Mouse (Mus musculus) forebrain, embryonic 12.5 days (tissue): ENCODE data around the gene Mon1a. TPM values are rescaled to one million over a fixed set of nuclear protein-coding genes. Genes with fewer than 3 reads are reported as not detected.

Source experiments
- ATAC-seq: fragments of 200-750 bp; cut with Nextera tagmentation; 2 replicates; pipeline ENCODE4 v1.8.0; 2017; ENCODE audit warnings: moderate TSS enrichment; ENCODE audit not compliant: low FRiP score
- H3K27ac ChIP-seq: fragments of 300-500 bp; sonication (generic); 2 replicates; pipeline ENCODE4 v1.5.1; 2016; ENCODE audit warnings: mild to moderate bottlenecking
- H3K27me3 ChIP-seq: fragments of 300-500 bp; sonication (generic); 2 replicates; pipeline ENCODE4 v1.6.1; 2016; ENCODE audit warnings: mild to moderate bottlenecking
- H3K36me3 ChIP-seq: fragments of 300-500 bp; sonication (generic); replicated peaks from 2 replicates; pipeline ENCODE4 v1.6.1; 2016; ENCODE audit warnings: mild to moderate bottlenecking
- H3K4me1 ChIP-seq: fragments of 300-500 bp; sonication (generic); 2 replicates; pipeline ENCODE4 v1.6.1; 2016
- H3K4me2 ChIP-seq: fragments of 300-500 bp; sonication (generic); 2 replicates; pipeline ENCODE4 v1.6.1; 2016; ENCODE audit warnings: mild to moderate bottlenecking, moderate library complexity
- H3K4me3 ChIP-seq: fragments of 300-500 bp; sonication (generic); replicated peaks from 2 replicates; pipeline ENCODE4 v1.5.1; 2016; ENCODE audit warnings: mild to moderate bottlenecking
- H3K9ac ChIP-seq: fragments of 300-500 bp; sonication (generic); 2 replicates; pipeline ENCODE4 v1.6.1; 2016; ENCODE audit warnings: mild to moderate bottlenecking
- H3K9me3 ChIP-seq: fragments of 300-500 bp; sonication (generic); 2 replicates; pipeline ENCODE4 v1.6.1; 2016
- WGBS: fragments of 180-500 bp; shearing (Covaris S2); methylation state at CpG from one replicate; pipeline ENCODE4 v1.1.7; 2016; 5-methylcytosine and 5-hydroxymethylcytosine counted together
- polyA plus RNA-seq: library from polyadenylated mRNA; unstranded; fragments of >200 nt; fragmentation: Nextera tagmentation; extraction: Ambion mirVana; gene quantifications from 2 replicates; pipeline ENCODE4 v1.2.1, GENCODE M21; 2016

Mon1a gene
- polyA plus RNA-seq, 1 experiment from 2014 or later = 16.0 TPM

DNA sequence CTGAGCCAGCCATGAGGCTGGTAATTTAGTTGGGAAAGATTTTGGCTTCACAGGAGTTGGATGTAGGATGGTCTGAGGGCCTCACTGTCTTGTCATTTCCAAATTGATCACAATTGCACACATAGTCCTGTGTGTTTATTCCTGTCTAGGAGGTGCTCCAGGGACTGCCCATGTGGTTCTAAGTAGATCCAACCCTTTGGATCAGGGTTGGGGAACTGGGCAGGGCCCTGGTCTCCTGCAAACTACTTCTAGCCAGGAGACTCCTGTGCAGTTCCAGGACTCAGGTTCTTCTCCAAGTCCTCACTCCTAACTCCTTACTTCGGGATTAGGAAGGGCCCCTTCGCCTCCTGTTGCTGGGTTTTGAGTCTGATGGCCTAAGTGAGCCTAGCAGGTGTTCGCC, 47.4 kb downstream of the Mon1a start, which contains the start of gene Camkv:
Gene Camkv, plus strand, starts transcription at position 301 of the 400 bp plus-strand sequence.
- H3K4me3 ChIP-seq = peak within 1 kb of the TSS; percentile 46
- H3K4me1 ChIP-seq = peaks cover 37% of the 10 kb centered on the region
- H3K27me3 ChIP-seq = peaks cover 15% of the 10 kb centered on the region; the same call in 1 of the 2 replicates
- peak; percentile 12; the same call in 1 of the 2 replicates for ATAC-seq
- no peaks in the 10 kb centered on the region for H3K9me3 ChIP-seq
- no peak within 1 kb of the TSS for H3K27ac ChIP-seq
- H3K4me2 ChIP-seq = peak within 1 kb of the TSS; percentile 81
- 5% methylated on average over 3 of the region's 3 CpGs for WGBS
- H3K9ac ChIP-seq = peak within 1 kb of the TSS; percentile 66
- no peaks in the 10 kb centered on the region for H3K36me3 ChIP-seq

GRCm38 (mm10) chr9:107935790-107936214, 47.9 kb downstream of the Mon1a start:
- Histone ChIP-seq H3K27ac (no peak overlapping the region), H3K4me2 (peak overlapping the region; percentile 81), H3K27me3 (peaks cover 15% of the 10 kb centered on the region; the same call in 1 of the 2 replicates)

DNA sequence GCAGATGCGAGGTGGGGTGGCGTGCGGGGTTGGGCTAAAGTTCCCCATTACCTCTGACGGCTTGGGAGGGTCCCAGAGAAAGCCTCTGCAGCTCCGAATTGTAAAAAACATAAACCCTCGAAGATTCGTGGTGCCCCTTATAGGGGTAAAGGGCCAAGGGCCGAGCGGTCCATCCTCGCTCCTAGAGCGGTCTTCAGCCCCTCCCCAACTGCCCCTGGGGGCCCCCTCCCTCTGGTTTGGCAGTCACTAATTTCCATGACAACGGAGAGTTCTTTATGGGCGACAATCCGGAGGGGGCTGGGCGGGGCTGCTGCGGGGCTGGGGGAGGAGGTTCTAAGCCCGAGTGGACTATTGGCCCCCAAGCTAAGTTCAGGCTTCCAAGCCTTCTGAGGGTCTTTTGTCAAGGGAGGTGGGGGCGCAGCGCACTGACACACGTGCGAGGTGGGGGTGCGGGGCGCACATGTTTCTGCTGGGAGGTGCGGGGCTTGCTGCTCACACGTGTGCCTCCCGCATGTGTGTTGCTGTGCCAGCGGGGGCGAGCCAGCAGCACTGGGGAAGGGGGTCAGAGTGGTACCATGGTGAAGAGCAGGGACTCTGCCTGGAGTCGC, 48.4 kb downstream of the Mon1a start:
- H3K4me1 ChIP-seq = peaks cover 37% of the 10 kb centered on the region
- peak overlapping the region; percentile 46 for H3K4me3 ChIP-seq
- no peaks in the 10 kb centered on the region for H3K9me3 ChIP-seq
- no peak overlapping the region for H3K27ac ChIP-seq
- H3K9ac ChIP-seq = peak overlapping the region; percentile 66
- peak; percentile 72 for ATAC-seq
- under 1% methylated on average over 29 of the region's 29 CpGs for WGBS
- no peaks in the 10 kb centered on the region for H3K36me3 ChIP-seq
- peaks cover 15% of the 10 kb centered on the region; the same call in 1 of the 2 replicates for H3K27me3 ChIP-seq
- H3K4me2 ChIP-seq = peak overlapping the region; percentile 81

More at GRCm38 (mm10) chr9:107935790-107936214, 47.9 kb downstream of the Mon1a start:
- peak; percentile 61 for ATAC-seq
- Histone ChIP-seq H3K36me3 (no peaks in the 10 kb centered on the region), H3K9me3 (no peaks in the 10 kb centered on the region), H3K9ac (peak overlapping the region; percentile 66), H3K4me3 (peak overlapping the region; percentile 46), H3K4me1 (peaks cover 37% of the 10 kb centered on the region)
- 1% methylated on average over 41 of the region's 41 CpGs for WGBS

GRCm38 (mm10) chr9:107936831-107937230, 48.9 kb downstream of the Mon1a start:
- Histone ChIP-seq H3K9me3 (no peaks in the 10 kb centered on the region), H3K4me1 (peaks cover 37% of the 10 kb centered on the region), H3K4me3 (peak overlapping the region; percentile 46), H3K4me2 (peak overlapping the region; percentile 81), H3K27me3 (peaks cover 15% of the 10 kb centered on the region; the same call in 1 of the 2 replicates), H3K9ac (peak overlapping the region; percentile 66; the same call in 1 of the 2 replicates), H3K27ac (no peak overlapping the region), H3K36me3 (no peaks in the 10 kb centered on the region)
- no peak for ATAC-seq
- 4% methylated on average over 3 of the region's 3 CpGs for WGBS

DNA sequence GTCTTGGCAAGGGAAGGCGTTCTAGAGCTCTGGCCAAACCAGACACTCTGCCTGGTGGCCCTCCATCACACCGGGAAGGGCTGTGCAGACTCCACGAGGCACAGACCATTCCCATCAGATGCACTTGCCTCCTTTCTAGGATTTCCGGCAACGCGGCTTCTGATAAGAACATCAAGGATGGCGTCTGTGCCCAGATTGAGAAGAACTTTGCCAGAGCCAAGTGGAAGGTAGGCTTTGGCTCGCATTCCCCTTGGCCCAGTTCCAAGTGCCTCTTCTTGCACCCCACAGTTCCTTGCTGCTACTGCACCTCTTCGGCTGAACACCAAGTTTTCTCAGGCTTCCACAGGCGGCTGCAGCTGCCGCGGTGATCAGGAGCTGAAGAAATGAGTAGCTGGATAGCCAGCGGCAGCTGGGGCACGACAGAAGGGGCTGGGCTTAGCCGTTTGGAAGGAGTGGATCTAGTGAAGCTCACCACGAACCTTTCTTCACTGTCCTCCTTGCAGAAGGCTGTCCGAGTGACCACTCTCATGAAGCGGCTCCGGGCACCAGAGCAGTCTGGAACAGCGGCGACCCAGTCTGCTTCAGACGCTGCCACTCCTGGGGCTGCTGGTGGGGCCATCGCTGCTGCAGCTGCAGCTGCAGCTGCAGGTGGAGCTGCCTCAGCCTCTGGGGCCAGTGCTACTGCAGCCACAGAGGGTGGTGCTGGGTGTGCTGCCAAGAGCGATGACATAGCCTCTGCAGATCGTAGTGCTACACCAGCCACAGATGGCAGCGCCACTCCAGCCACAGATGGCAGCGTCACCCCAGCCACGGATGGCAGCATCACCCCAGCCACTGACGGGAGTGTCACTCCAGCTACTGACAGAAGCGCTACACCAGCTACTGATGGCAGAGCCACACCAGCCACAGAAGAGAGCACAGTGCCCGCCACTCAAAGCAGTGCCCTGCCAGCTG, 59.6 kb downstream of the Mon1a start:
- ATAC-seq = no peak
- Histone ChIP-seq H3K4me2 (no peak overlapping the region), H3K36me3 (0 out of 2 replicates have a peak, but pooled peaks cover 6% of the 10 kb centered on the region), H3K27me3 (no peaks in the 10 kb centered on the region), H3K9ac (no peak overlapping the region), H3K4me1 (peaks cover 14% of the 10 kb centered on the region), H3K4me3 (no peak overlapping the region), H3K27ac (no peak overlapping the region), H3K9me3 (no peaks in the 10 kb centered on the region)
- 92% methylated on average over 31 of the region's 31 CpGs for WGBS

- Histone ChIP-seq H3K9me3 (no peaks in the 10 kb centered on the region), H3K27me3 (no peaks in the 10 kb centered on the region), H3K36me3 (0 out of 2 replicates have a peak, but pooled peaks cover 6% of the 10 kb centered on the region), H3K4me2 (no peak overlapping the region), H3K4me3 (no peak overlapping the region), H3K4me1 (peaks cover 20% of the 10 kb centered on the region), H3K27ac (no peak overlapping the region), H3K9ac (no peak overlapping the region)
- WGBS = 81% methylated on average over 13 of the region's 13 CpGs
- ATAC-seq = no peak
Measured at GRCm38 (mm10) chr9:107949184-107949921, 61.4 kb downstream of the Mon1a start.

- peak within 1 kb of the TSS; percentile 62 for H3K9ac ChIP-seq
- WGBS = 92% methylated on average over 10 of the region's 10 CpGs
- H3K4me1 ChIP-seq = peaks cover 20% of the 10 kb centered on the region
- H3K4me2 ChIP-seq = peak within 1 kb of the TSS; percentile 63
- ATAC-seq = no peak
- H3K9me3 ChIP-seq = no peaks in the 10 kb centered on the region
- peak within 1 kb of the TSS; percentile 66 for H3K4me3 ChIP-seq
- H3K27ac ChIP-seq = peak within 1 kb of the TSS; percentile 89
- no peaks in the 10 kb centered on the region for H3K27me3 ChIP-seq
- 0 out of 2 replicates have a peak, but pooled peaks cover 6% of the 10 kb centered on the region for H3K36me3 ChIP-seq
Measured at GRCm38 (mm10) chr9:107949922-107950235, 61.9 kb downstream of the Mon1a start, which contains the start of gene Traip. Traip (plus strand) TSS chr9:107950136.

- peak overlapping the region; percentile 63 for H3K4me2 ChIP-seq
- H3K4me1 ChIP-seq = peaks cover 20% of the 10 kb centered on the region
- H3K27ac ChIP-seq = peak overlapping the region; percentile 89
- ATAC-seq = peak; percentile 97
- 0 out of 2 replicates have a peak, but pooled peaks cover 6% of the 10 kb centered on the region for H3K36me3 ChIP-seq
- H3K27me3 ChIP-seq = no peaks in the 10 kb centered on the region
- H3K9ac ChIP-seq = peak overlapping the region; percentile 62
- 15% methylated on average over 45 of the region's 45 CpGs for WGBS
- H3K9me3 ChIP-seq = no peaks in the 10 kb centered on the region
- peak overlapping the region; percentile 66 for H3K4me3 ChIP-seq
Measured at GRCm38 (mm10) chr9:107950460-107951355, 62.8 kb downstream of the Mon1a start.

Other genes with a start within 250 kb of the Mon1a start
- 8.5 and 10.6 TPM in 2 replicates for gene Slc38a3, start 218.6 kb upstream of the Mon1a start, polyA plus RNA-seq
- 1.7 and 2.1 TPM in 2 replicates for gene Gnat1, start 208.4 kb upstream of the Mon1a start, polyA plus RNA-seq
- gene Sema3f, start 177.7 kb upstream of the Mon1a start, polyA plus RNA-seq = 13.2 and 15.2 TPM in 2 replicates
- gene Rbm5, start 117.2 kb upstream of the Mon1a start, polyA plus RNA-seq = 232 and 237 TPM in 2 replicates
- gene Rbm6, start 14.9 kb upstream of the Mon1a start, polyA plus RNA-seq = 136 and 137 TPM in 2 replicates
- gene Mst1r, start 18.7 kb downstream of the Mon1a start, polyA plus RNA-seq = 1.3 and 1.8 TPM in 2 replicates
- not detected in 2 replicates for gene Actl11, start 40.3 kb downstream of the Mon1a start, polyA plus RNA-seq
- 12.2 and 14.8 TPM in 2 replicates for gene Camkv, start 47.5 kb downstream of the Mon1a start, polyA plus RNA-seq
- 30.6 and 32.3 TPM in 2 replicates for gene Traip, start 62.0 kb downstream of the Mon1a start, polyA plus RNA-seq
- 5.8 and 6.5 TPM in 2 replicates for gene Uba7, start 87.4 kb downstream of the Mon1a start, polyA plus RNA-seq
- gene Gm20661, start 94.9 kb downstream of the Mon1a start, polyA plus RNA-seq = 0.86 and 1.2 TPM in 2 replicates
- gene Inka1, start 97.7 kb downstream of the Mon1a start, polyA plus RNA-seq = 14.3 and 18.3 TPM in 2 replicates
- gene Cdhr4, start 104.3 kb downstream of the Mon1a start, polyA plus RNA-seq = 0.82 and 2.1 TPM in 2 replicates
- gene Gm20662, start 108.2 kb downstream of the Mon1a start, polyA plus RNA-seq = 0.49 TPM in 1 of 2 replicates, not detected in the other
- 82.3 and 88.2 TPM in 2 replicates for gene Ip6k1, start 114.3 kb downstream of the Mon1a start, polyA plus RNA-seq
- 18.2 and 19.3 TPM in 2 replicates for gene Gmppb, start 161.1 kb downstream of the Mon1a start, polyA plus RNA-seq
- gene Amigo3, start 165.0 kb downstream of the Mon1a start, polyA plus RNA-seq = 3.6 and 3.8 TPM in 2 replicates
- 0.27 and 0.41 TPM in 2 replicates for gene Mst1, start 192.3 kb downstream of the Mon1a start, polyA plus RNA-seq
- gene Rnf123, start 195.2 kb downstream of the Mon1a start, polyA plus RNA-seq = 36.9 and 41.2 TPM in 2 replicates
- 51.1 and 56.0 TPM in 2 replicates for gene Apeh, start 206.5 kb downstream of the Mon1a start, polyA plus RNA-seq